In genomic region chr7:105555571-105555970, GRCm38 (mm10) we compare ENCODE assay signal across 10 mouse cellular contexts. TPM values are rescaled to one million over a fixed set of nuclear protein-coding genes. Genes with fewer than 3 reads are reported as not detected.
DNase-seq lines count a peak whose midpoint lies in the region; ATAC-seq and TF ChIP-seq lines count a peak whose summit lies in the region.
"Had no signal": no experiment of that assay in that cellular context is flagged by ENCODE, and none has a peak within 500 bp of the region (broad histone marks: within the 10 kb centered on the region; RNA-seq: fewer than 3 reads in every experiment).

No protein-coding gene starts in this region.

- H3K4me2 ChIP-seq in forebrain, embryonic 13.5 days: peak overlapping the region; percentile 68
- no peak overlapping the region for H3K4me2 ChIP-seq in forebrain, embryonic 11.5 days (ENCODE audit: low read depth, low read length, severe bottlenecking)
- no peak overlapping the region for H3K4me2 ChIP-seq in midbrain, embryonic 11.5 days
- H3K4me2 ChIP-seq in hindbrain, embryonic 15.5 days: peak overlapping the region; percentile 78
- H3K4me2 ChIP-seq in myocyte (ENCODE audit: low read depth): peak overlapping the region; percentile 79

- 0 out of 2 replicates have a peak overlapping the region, but pooled peaks have one; percentile 83 for H3K9ac ChIP-seq in forebrain, embryonic 13.5 days
- no peak overlapping the region for H3K9ac ChIP-seq in forebrain, embryonic 11.5 days (ENCODE audit: low read length)
- no peak overlapping the region for H3K9ac ChIP-seq in midbrain, embryonic 11.5 days (ENCODE audit: low read length)
- 0 out of 2 replicates have a peak overlapping the region, but pooled peaks have one; percentile 20 for H3K9ac ChIP-seq in hindbrain, embryonic 15.5 days

- DNase-seq in forebrain, embryonic 11.5 days (ENCODE audit: low spot score): no peak
- no peak for DNase-seq in midbrain, embryonic 10.5 days (ENCODE audit: low spot score)
- no peak for DNase-seq in midbrain, embryonic 11.5 days (ENCODE audit: low spot score, missing footprints)
- DNase-seq in T-cell, adult 2 months (ENCODE audit: low spot score): no peak
- DNase-seq in gastrocnemius, postnatal 10 days: no peak
- DNase-seq: kidney, adult 8-10 months had no signal

- H3K4me1 ChIP-seq in forebrain, embryonic 13.5 days: peaks cover 19% of the 10 kb centered on the region
- H3K4me1 ChIP-seq in forebrain, embryonic 11.5 days (replicated peaks; ENCODE audit: control insufficient read depth, insufficient read depth, low read length): 0 out of 2 replicates have a peak, but pooled peaks cover 4% of the 10 kb centered on the region
- peaks cover 23% of the 10 kb centered on the region for H3K4me1 ChIP-seq in midbrain, embryonic 10.5 days
- peaks cover 7% of the 10 kb centered on the region for H3K4me1 ChIP-seq in midbrain, embryonic 11.5 days (ENCODE audit: control insufficient read depth, insufficient read depth, low read length)
- peaks cover 33% of the 10 kb centered on the region for H3K4me1 ChIP-seq in hindbrain, embryonic 15.5 days (replicated peaks)

- no peaks in the 10 kb centered on the region for H3K79me2 ChIP-seq in myocyte (ENCODE audit: control insufficient read depth, insufficient read depth)

- H3K27me3 ChIP-seq in forebrain, embryonic 13.5 days: no peaks in the 10 kb centered on the region
- no peaks in the 10 kb centered on the region for H3K27me3 ChIP-seq in forebrain, embryonic 11.5 days (ENCODE audit: control insufficient read depth, insufficient read depth, low read length)
- H3K27me3 ChIP-seq in midbrain, embryonic 10.5 days (ENCODE audit: low read depth, poor library complexity, severe bottlenecking): 0 out of 2 replicates have a peak, but pooled peaks cover 6% of the 10 kb centered on the region
- H3K27me3 ChIP-seq in midbrain, embryonic 11.5 days (ENCODE audit: control insufficient read depth, insufficient read depth, low read length): no peaks in the 10 kb centered on the region
- H3K27me3 ChIP-seq in hindbrain, embryonic 15.5 days: no peaks in the 10 kb centered on the region
- no peaks in the 10 kb centered on the region for H3K27me3 ChIP-seq in myocyte (ENCODE audit: control insufficient read depth, insufficient read depth, insufficient read length)

- no peak overlapping the region for H3K27ac ChIP-seq in forebrain, embryonic 13.5 days
- no peak overlapping the region for H3K27ac ChIP-seq in forebrain, embryonic 11.5 days (ENCODE audit: low read depth, low read length)
- H3K27ac ChIP-seq in midbrain, embryonic 10.5 days (replicated peaks): no peak overlapping the region
- H3K27ac ChIP-seq in midbrain, embryonic 11.5 days (ENCODE audit: low read depth, low read length): no peak overlapping the region
- no peak overlapping the region for H3K27ac ChIP-seq in hindbrain, embryonic 15.5 days (replicated peaks)

- WGBS in forebrain, embryonic 13.5 days: 86% methylated on average over 10 of the region's 10 CpGs
- 87% methylated on average over 10 of the region's 10 CpGs for WGBS in forebrain, embryonic 11.5 days
- 90% methylated on average over 10 of the region's 10 CpGs for WGBS in midbrain, embryonic 10.5 days
- 92% methylated on average over 10 of the region's 10 CpGs for WGBS in midbrain, embryonic 11.5 days
- 83% methylated on average over 10 of the region's 10 CpGs for WGBS in hindbrain, embryonic 15.5 days

- no peaks in the 10 kb centered on the region for H3K9me3 ChIP-seq in forebrain, embryonic 13.5 days (replicated peaks)
- no peaks in the 10 kb centered on the region for H3K9me3 ChIP-seq in forebrain, embryonic 11.5 days (ENCODE audit: control insufficient read depth, low read length)
- H3K9me3 ChIP-seq in midbrain, embryonic 10.5 days (replicated peaks): no peaks in the 10 kb centered on the region
- H3K9me3 ChIP-seq in midbrain, embryonic 11.5 days (ENCODE audit: control insufficient read depth, low read length): no peaks in the 10 kb centered on the region
- no peaks in the 10 kb centered on the region for H3K9me3 ChIP-seq in hindbrain, embryonic 15.5 days

- ATAC-seq in forebrain, embryonic 13.5 days: no peak
- ATAC-seq in forebrain, embryonic 11.5 days (replicated peaks; ENCODE audit: low FRiP score): no peak
- no peak for ATAC-seq in midbrain, embryonic 11.5 days (ENCODE audit: low FRiP score)
- ATAC-seq in hindbrain, embryonic 15.5 days (ENCODE audit: low FRiP score, low read depth): no peak

- peaks cover 34% of the 10 kb centered on the region for H3K36me3 ChIP-seq in forebrain, embryonic 13.5 days (ENCODE audit: poor library complexity, severe bottlenecking)
- H3K36me3 ChIP-seq in forebrain, embryonic 11.5 days (ENCODE audit: control insufficient read depth, insufficient read depth, low read length): no peaks in the 10 kb centered on the region; the same call in 1 of the 2 replicates
- H3K36me3 ChIP-seq in midbrain, embryonic 10.5 days: peaks cover 39% of the 10 kb centered on the region
- H3K36me3 ChIP-seq in midbrain, embryonic 11.5 days (ENCODE audit: control insufficient read depth, insufficient read depth, low read length): no peaks in the 10 kb centered on the region; the same call in 1 of the 2 replicates
- H3K36me3 ChIP-seq in hindbrain, embryonic 15.5 days: peaks cover 34% of the 10 kb centered on the region
- H3K36me3 ChIP-seq in myocyte (ENCODE audit: control insufficient read depth, insufficient read depth): no peaks in the 10 kb centered on the region

- TF ChIP-seq POLR2A in myocyte (IDR thresholded peaks at IDR 0.05; ENCODE audit: insufficient read length, low read depth): no peak

- H3K4me3 ChIP-seq in forebrain, embryonic 13.5 days: peak overlapping the region; percentile 76; the same call in 1 of the 2 replicates
- H3K4me3 ChIP-seq in forebrain, embryonic 11.5 days (ENCODE audit: low read depth, low read length): no peak overlapping the region
- peak overlapping the region; percentile 75; the same call in 1 of the 2 replicates for H3K4me3 ChIP-seq in midbrain, embryonic 10.5 days
- H3K4me3 ChIP-seq in midbrain, embryonic 11.5 days (ENCODE audit: low read depth, low read length): no peak overlapping the region
- peak overlapping the region; percentile 70 for H3K4me3 ChIP-seq in hindbrain, embryonic 15.5 days
- no peak overlapping the region for H3K4me3 ChIP-seq in myocyte

- no peak overlapping the region for H3ac ChIP-seq in myocyte (ENCODE audit: control insufficient read depth, insufficient read length)

TF ChIP-seq in myocyte, 11 proteins besides CTCF, POLR2A, EP300 and RAD21:
- TF ChIP-seq CEBPB (IDR thresholded peaks at IDR 0.05; ENCODE audit: insufficient read depth, poor library complexity, severe bottlenecking) (no peak), E2F4 (IDR thresholded peaks at IDR 0.05; ENCODE audit: insufficient read depth) (no peak), TCF3 (IDR thresholded peaks at IDR 0.05; ENCODE audit: insufficient read length, low read depth) (no peak), POLR2AphosphoS2 (IDR thresholded peaks at IDR 0.05; ENCODE audit: insufficient read length, low read depth) (no peak), MYOD1 (IDR thresholded peaks at IDR 0.05; ENCODE audit: control insufficient read depth in 1 of 3, insufficient read length in 2 of 3, low read depth in 2 of 3) (no peak), USF1 (IDR thresholded peaks at IDR 0.05; ENCODE audit: low read depth) (no peak), MAX (IDR thresholded peaks at IDR 0.05; ENCODE audit: low read depth) (no peak), TCF12 (IDR thresholded peaks at IDR 0.05; ENCODE audit: insufficient read depth, poor library complexity, severe bottlenecking) (no peak), MYOG (IDR thresholded peaks at IDR 0.05; ENCODE audit: control insufficient read depth in 1 of 3, insufficient read depth in 1 of 3, insufficient read length in 2 of 3, low read depth in 2 of 3) (no peak), REST (IDR thresholded peaks at IDR 0.05; ENCODE audit: insufficient read depth, insufficient read length) (no peak), SRF (IDR thresholded peaks at IDR 0.05; ENCODE audit: control insufficient read depth, insufficient read length, low read depth) (no peak)

RNA-seq across cellular contexts. Expression of gene Smpd1, which starts 1.4 kb away (rescaled TPM):
- 48.5 and 53.9 TPM in 2 replicates for polyA plus RNA-seq in forebrain, embryonic 13.5 days (2015; fragmentation: Nextera tagmentation; extraction: Ambion mirVana)
- polyA plus RNA-seq in forebrain, embryonic 11.5 days (2014; fragmentation: Nextera tagmentation; extraction: Ambion mirVana): 35.1 and 42.1 TPM in 2 replicates
- polyA plus RNA-seq in midbrain, embryonic 10.5 days (2016; fragmentation: Nextera tagmentation; extraction: Ambion mirVana): 34.2 and 41.7 TPM in 2 replicates
- 42.0 and 47.3 TPM in 2 replicates for polyA plus RNA-seq in midbrain, embryonic 11.5 days (2014; fragmentation: Nextera tagmentation; extraction: Ambion mirVana)
- polyA plus RNA-seq in hindbrain, embryonic 15.5 days (2015; fragmentation: Nextera tagmentation; extraction: Ambion mirVana): 88.5 and 94.2 TPM in 2 replicates
- 45.5 TPM for polyA plus RNA-seq in myocyte (2012; fragmentation: generic; extraction: Trizol)
- total RNA-seq in gastrocnemius, postnatal 10 days (2021): 10 to 100 TPM; 42.9 to 44.0 TPM

RNA-seq across cellular contexts. Expression of gene Apbb1, which starts 25.9 kb away (rescaled TPM):
- 186 and 199 TPM in 2 replicates for polyA plus RNA-seq in forebrain, embryonic 13.5 days (2015; fragmentation: Nextera tagmentation; extraction: Ambion mirVana)
- 106 and 117 TPM in 2 replicates for polyA plus RNA-seq in forebrain, embryonic 11.5 days (2014; fragmentation: Nextera tagmentation; extraction: Ambion mirVana)
- 112 and 134 TPM in 2 replicates for polyA plus RNA-seq in midbrain, embryonic 10.5 days (2016; fragmentation: Nextera tagmentation; extraction: Ambion mirVana)
- 100 and 103 TPM in 2 replicates for polyA plus RNA-seq in midbrain, embryonic 11.5 days (2014; fragmentation: Nextera tagmentation; extraction: Ambion mirVana)
- 294 and 330 TPM in 2 replicates for polyA plus RNA-seq in hindbrain, embryonic 15.5 days (2015; fragmentation: Nextera tagmentation; extraction: Ambion mirVana)
- 34.3 TPM for polyA plus RNA-seq in myocyte (2012; fragmentation: generic; extraction: Trizol)
- total RNA-seq in gastrocnemius, postnatal 10 days (2021): 10 to 100 TPM; 10.6 to 13.0 TPM
- total RNA-seq: megakaryocyte progenitor cell, adult 5-6 weeks had no signal

RNA-seq across cellular contexts. Expression of gene Hpx, which starts 44.4 kb away (rescaled TPM):
- 0.26 TPM in 1 of 2 replicates, not detected in the other for polyA plus RNA-seq in forebrain, embryonic 13.5 days (2015; fragmentation: Nextera tagmentation; extraction: Ambion mirVana)
- polyA plus RNA-seq in forebrain, embryonic 11.5 days (2014; fragmentation: Nextera tagmentation; extraction: Ambion mirVana): not detected in 2 replicates
- 0.07 and 0.17 TPM in 2 replicates for polyA plus RNA-seq in midbrain, embryonic 10.5 days (2016; fragmentation: Nextera tagmentation; extraction: Ambion mirVana)
- polyA plus RNA-seq in midbrain, embryonic 11.5 days (2014; fragmentation: Nextera tagmentation; extraction: Ambion mirVana): 0.11 and 0.29 TPM in 2 replicates
- 0.39 TPM in 1 of 2 replicates, not detected in the other for polyA plus RNA-seq in hindbrain, embryonic 15.5 days (2015; fragmentation: Nextera tagmentation; extraction: Ambion mirVana)
- 0.18 TPM for polyA plus RNA-seq in myocyte (2012; fragmentation: generic; extraction: Trizol)
- 1 to 10 TPM in 1 of 2 experiments, not detected in 1; 2.5 TPM for total RNA-seq in gastrocnemius, postnatal 10 days (2021)
- total RNA-seq: megakaryocyte progenitor cell, adult 5-6 weeks had no signal

Comparison
In these comparisons a context has a peak if more than half of its experiments do, and no peak if none do; other contexts are left out.
1. H3K4me2 ChIP-seq: peak in forebrain, embryonic 13.5 days (single experiment), hindbrain, embryonic 15.5 days (single experiment) and myocyte (single experiment); none in forebrain, embryonic 11.5 days (single experiment) and midbrain, embryonic 11.5 days (single experiment).
2. H3K4me3 ChIP-seq: peak in forebrain, embryonic 13.5 days (single experiment), midbrain, embryonic 10.5 days (single experiment) and hindbrain, embryonic 15.5 days (single experiment); none in forebrain, embryonic 11.5 days (single experiment), midbrain, embryonic 11.5 days (single experiment) and myocyte (single experiment).
3. H3K9ac ChIP-seq: peak in forebrain, embryonic 13.5 days (single experiment) and hindbrain, embryonic 15.5 days (single experiment); none in forebrain, embryonic 11.5 days (single experiment) and midbrain, embryonic 11.5 days (single experiment).